1 mouse cellular context compared by ENCODE assay signal in genomic region chr4:128709061-128709780, GRCm38 (mm10).
A peak's percentile ranks its signal among the peaks of the same experiment; 100 is the strongest.
TF ChIP-seq lines count a peak whose summit lies in the region.

No protein-coding gene starts in this region.

TF ChIP-seq in MEL, 35 proteins besides CTCF, POLR2A, EP300 and RAD21:
- no peak for TF ChIP-seq MAFK (IDR thresholded peaks at IDR 0.05; ENCODE audit: borderline replicate concordance, low read depth, low read length)
- no peak for TF ChIP-seq MYB (IDR thresholded peaks at IDR 0.05; ENCODE audit: low read depth, low read length)
- TF ChIP-seq POLR2AphosphoS2 (IDR thresholded peaks at IDR 0.05; ENCODE audit: low read length) = no peak
- TF ChIP-seq BHLHE40 (IDR thresholded peaks at IDR 0.05; ENCODE audit: borderline replicate concordance, low read depth, low read length) = 0 out of 2 replicates have a peak, but pooled peaks have one; percentile 16
- peak; percentile 77 for TF ChIP-seq TCF12 (IDR thresholded peaks at IDR 0.05; ENCODE audit: low read depth, low read length)
- TF ChIP-seq CHD2 (IDR thresholded peaks at IDR 0.05; ENCODE audit: low read length) = no peak
- TF ChIP-seq E2F4 (IDR thresholded peaks at IDR 0.05; ENCODE audit: borderline replicate concordance, low read depth, low read length) = no peak
- TF ChIP-seq ETS1 (IDR thresholded peaks at IDR 0.05; ENCODE audit: low read depth, low read length) = no peak
- TF ChIP-seq KAT2A (conservative IDR thresholded peaks at IDR 0.05; ENCODE audit: low read depth, low read length) = no peak
- TF ChIP-seq ZC3H11A (IDR thresholded peaks at IDR 0.05; ENCODE audit: low read depth, low read length) = no peak
- no peak for TF ChIP-seq MXI1 (IDR thresholded peaks at IDR 0.05; ENCODE audit: low read depth, low read length)
- TF ChIP-seq MAZ (IDR thresholded peaks at IDR 0.05; ENCODE audit: low read depth, low read length) = no peak
- TF ChIP-seq USF2 (IDR thresholded peaks at IDR 0.05; ENCODE audit: borderline replicate concordance in 1 of 2, insufficient read depth in 1 of 2, low read depth in 1 of 2, low read length in 2 of 2) = no peak
- TF ChIP-seq TAL1 (IDR thresholded peaks at IDR 0.05; ENCODE audit: low read length) = peak; percentile 74
- peak; percentile 12; the same call in 1 of the 2 replicates for TF ChIP-seq GATA1 (IDR thresholded peaks at IDR 0.05; ENCODE audit: low read depth, low read length)
- peak; percentile 37 for TF ChIP-seq SIN3A (IDR thresholded peaks at IDR 0.05; ENCODE audit: low read length)
- no peak for TF ChIP-seq NRF1 (IDR thresholded peaks at IDR 0.05; ENCODE audit: insufficient read depth, low read depth, low read length, poor library complexity, severe bottlenecking)
- TF ChIP-seq MEF2A (IDR thresholded peaks at IDR 0.05; ENCODE audit: extremely low read depth, insufficient replicate concordance, low read depth, low read length, poor library complexity, severe bottlenecking) = no peak
- no peak for TF ChIP-seq ELF1 (IDR thresholded peaks at IDR 0.05; ENCODE audit: low read depth, low read length)
- no peak for TF ChIP-seq POLR2AphosphoS5 (IDR thresholded peaks at IDR 0.05; ENCODE audit: borderline replicate concordance, low read depth, low read length)
- TF ChIP-seq RCOR1 (IDR thresholded peaks at IDR 0.05; ENCODE audit: low read depth, low read length) = peak; percentile 74
- TF ChIP-seq JUND (IDR thresholded peaks at IDR 0.05; ENCODE audit: low read depth, low read length) = no peak
